Mouse (Mus musculus) liver, embryonic 16.5 days (tissue): ENCODE measurements at regions not wholly inside any gene's neighbourhood (a gene's known extent, or its start where the extent isn't known, plus 50 kb on each side); places are given as distances from the start of the nearest gene placed in this dataset.

Source experiments
- ATAC-seq: fragments of 200-750 bp; cut with Nextera tagmentation; 2 replicates; pipeline ENCODE4 v1.8.0; 2017; ENCODE audit warnings: low read depth, mild to moderate bottlenecking, moderate number of reproducible peaks, moderate library complexity
- H3K27ac ChIP-seq: fragments of 300-500 bp; sonication (generic); 2 replicates; pipeline ENCODE4 v1.5.1; 2014; ENCODE audit warnings: mild to moderate bottlenecking, low read length
- H3K27me3 ChIP-seq: fragments of 300-500 bp; sonication (generic); 2 replicates; pipeline ENCODE4 v1.6.1; 2014; ENCODE audit warnings: low read depth, low read length, mixed read lengths; ENCODE audit not compliant: control insufficient read depth, insufficient read depth
- H3K36me3 ChIP-seq: fragments of 300-500 bp; sonication (generic); 2 replicates; pipeline ENCODE4 v1.6.1; 2014; ENCODE audit warnings: mild to moderate bottlenecking; ENCODE audit not compliant: control insufficient read depth, insufficient read depth
- H3K4me1 ChIP-seq: fragments of 300-500 bp; sonication (generic); 2 replicates; pipeline ENCODE4 v1.6.1; 2014; ENCODE audit warnings: low read depth, low read length, mixed read lengths; ENCODE audit not compliant: control insufficient read depth
- H3K4me2 ChIP-seq: fragments of 300-500 bp; sonication (generic); 2 replicates; pipeline ENCODE4 v1.6.1; 2014; ENCODE audit warnings: low read depth, low read length, mixed read lengths
- H3K4me3 ChIP-seq: fragments of 300-500 bp; sonication (generic); 2 replicates; pipeline ENCODE4 v1.5.1; 2014; ENCODE audit warnings: low read depth, mild to moderate bottlenecking, low read length
- H3K9ac ChIP-seq: fragments of 300-500 bp; sonication (generic); 2 replicates; pipeline ENCODE4 v1.6.1; 2014; ENCODE audit warnings: low read depth, low read length
- H3K9me3 ChIP-seq: fragments of 300-500 bp; sonication (generic); replicated peaks from 2 replicates; pipeline ENCODE4 v1.6.1; 2016; ENCODE audit warnings: low read length; ENCODE audit not compliant: control insufficient read depth
- WGBS: fragments of 180-500 bp; shearing (Covaris S2); extraction: QIAGEN DNeasy Blood & Tissue Kit; methylation state at CpG from one replicate; pipeline ENCODE4 v1.1.7; 2014; ENCODE audit not compliant: insufficient replicate concordance; 5-methylcytosine and 5-hydroxymethylcytosine counted together

- Histone ChIP-seq H3K4me3 (no peak overlapping the region), H3K27ac (no peak overlapping the region), H3K4me2 (no peak overlapping the region), H3K27me3 (no peaks in the 10 kb centered on the region), H3K36me3 (no peaks in the 10 kb centered on the region), H3K4me1 (no peaks in the 10 kb centered on the region), H3K9me3 (no peaks in the 10 kb centered on the region), H3K9ac (no peak overlapping the region)
- no peak for ATAC-seq
- 43% methylated on average over 10 of the region's 10 CpGs for WGBS
Measured at GRCm38 (mm10) chr2:124764186-124764910, 303.6 kb upstream of the Slc24a5 start.

- no peaks in the 10 kb centered on the region for H3K36me3 ChIP-seq
- H3K9me3 ChIP-seq, result no peaks in the 10 kb centered on the region
- H3K27ac ChIP-seq, result no peak overlapping the region
- no peak for ATAC-seq
- no peaks in the 10 kb centered on the region for H3K27me3 ChIP-seq
- 67% methylated on average over 6 of the region's 6 CpGs for WGBS
- no peak overlapping the region for H3K4me2 ChIP-seq
- no peak overlapping the region for H3K4me3 ChIP-seq
- H3K4me1 ChIP-seq, result no peaks in the 10 kb centered on the region
- H3K9ac ChIP-seq, result no peak overlapping the region
Measured at GRCm38 (mm10) chr2:124769267-124769967, 298.5 kb upstream of the Slc24a5 start.

- ATAC-seq, result no peak
- H3K36me3 ChIP-seq, result no peaks in the 10 kb centered on the region
- no peak overlapping the region for H3K9ac ChIP-seq
- H3K4me2 ChIP-seq, result no peak overlapping the region
- no peak overlapping the region for H3K4me3 ChIP-seq
- no peaks in the 10 kb centered on the region for H3K4me1 ChIP-seq
- H3K27ac ChIP-seq, result no peak overlapping the region
- no peaks in the 10 kb centered on the region for H3K27me3 ChIP-seq
- 55% methylated on average over 2 of the region's 2 CpGs for WGBS
- H3K9me3 ChIP-seq, result no peaks in the 10 kb centered on the region
Measured at GRCm38 (mm10) chr2:124770028-124770427, 297.9 kb upstream of the Slc24a5 start.

GRCm38 (mm10) chr2:124772055-124772708, 295.7 kb upstream of the Slc24a5 start:
- Histone ChIP-seq H3K36me3 (no peaks in the 10 kb centered on the region), H3K4me3 (no peak overlapping the region), H3K4me2 (no peak overlapping the region), H3K27ac (no peak overlapping the region), H3K4me1 (no peaks in the 10 kb centered on the region), H3K9ac (no peak overlapping the region), H3K27me3 (no peaks in the 10 kb centered on the region), H3K9me3 (no peaks in the 10 kb centered on the region)
- 62% methylated on average over 11 of the region's 11 CpGs for WGBS
- no peak for ATAC-seq

- Histone ChIP-seq H3K27me3 (no peaks in the 10 kb centered on the region), H3K4me3 (no peak overlapping the region), H3K36me3 (no peaks in the 10 kb centered on the region), H3K9me3 (no peaks in the 10 kb centered on the region), H3K4me2 (no peak overlapping the region), H3K4me1 (no peaks in the 10 kb centered on the region), H3K27ac (no peak overlapping the region), H3K9ac (no peak overlapping the region)
- WGBS, result 37% methylated on average over 3 of the region's 3 CpGs
- no peak for ATAC-seq
Measured at GRCm38 (mm10) chr2:124775737-124776136, 292.2 kb upstream of the Slc24a5 start.

- Histone ChIP-seq H3K27me3 (no peaks in the 10 kb centered on the region), H3K36me3 (no peaks in the 10 kb centered on the region), H3K4me3 (no peak overlapping the region), H3K27ac (no peak overlapping the region), H3K4me1 (no peaks in the 10 kb centered on the region), H3K4me2 (no peak overlapping the region), H3K9ac (no peak overlapping the region), H3K9me3 (no peaks in the 10 kb centered on the region)
- no peak for ATAC-seq
- WGBS, result 60% methylated on average over 7 of the region's 7 CpGs
Measured at GRCm38 (mm10) chr2:124792633-124793036, 275.3 kb upstream of the Slc24a5 start.

- no peak overlapping the region for H3K27ac ChIP-seq
Measured at GRCm38 (mm10) chr2:124811709-124812108, 256.2 kb upstream of the Slc24a5 start.

GRCm38 (mm10) chr2:124816814-124817213, 251.1 kb upstream of the Slc24a5 start:
- no peak overlapping the region for H3K4me3 ChIP-seq
- H3K36me3 ChIP-seq, result no peaks in the 10 kb centered on the region
- H3K9me3 ChIP-seq, result no peaks in the 10 kb centered on the region
- H3K27ac ChIP-seq, result no peak overlapping the region
- H3K27me3 ChIP-seq, result no peaks in the 10 kb centered on the region
- 82% methylated on average over 2 of the region's 2 CpGs for WGBS
- no peak for ATAC-seq
- no peaks in the 10 kb centered on the region for H3K4me1 ChIP-seq
- no peak overlapping the region for H3K4me2 ChIP-seq
- no peak overlapping the region for H3K9ac ChIP-seq

More at GRCm38 (mm10) chr2:124811709-124812108, 256.2 kb upstream of the Slc24a5 start:
- Histone ChIP-seq H3K27me3 (no peaks in the 10 kb centered on the region), H3K9ac (no peak overlapping the region), H3K4me3 (no peak overlapping the region), H3K36me3 (no peaks in the 10 kb centered on the region), H3K4me2 (no peak overlapping the region), H3K9me3 (no peaks in the 10 kb centered on the region), H3K4me1 (no peaks in the 10 kb centered on the region)
- no peak for ATAC-seq
- 54% methylated on average over 8 of the region's 8 CpGs for WGBS

- Histone ChIP-seq H3K4me2 (no peak overlapping the region), H3K4me1 (no peaks in the 10 kb centered on the region), H3K27me3 (no peaks in the 10 kb centered on the region), H3K9ac (no peak overlapping the region), H3K4me3 (no peak overlapping the region), H3K27ac (no peak overlapping the region), H3K36me3 (no peaks in the 10 kb centered on the region), H3K9me3 (no peaks in the 10 kb centered on the region)
- ATAC-seq, result no peak
- WGBS, result 73% methylated on average over 6 of the region's 6 CpGs
Measured at GRCm38 (mm10) chr2:124819846-124820245, 248.1 kb upstream of the Slc24a5 start.
